12 mouse cellular contexts compared by ENCODE assay signal in the genomic region with DNA sequence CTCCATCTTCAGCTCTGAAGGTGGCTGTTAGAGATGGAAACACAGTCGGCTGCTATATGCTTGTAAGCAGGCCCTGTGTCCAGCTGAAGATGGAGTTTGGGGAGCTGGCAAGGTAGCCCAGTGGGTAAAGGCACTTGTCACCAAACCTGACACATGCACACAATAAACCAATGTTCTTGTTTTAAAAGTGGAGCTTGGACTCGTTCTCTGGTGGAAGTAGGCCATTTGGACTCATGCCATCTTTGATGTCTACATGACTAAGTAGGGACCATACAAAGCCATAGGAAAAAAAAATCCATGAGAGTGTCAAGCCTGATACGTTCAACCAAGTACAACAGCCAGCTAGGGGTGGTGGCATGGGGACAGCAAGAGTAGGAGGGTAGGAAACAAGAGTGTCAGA. TPM values are rescaled to one million over a fixed set of nuclear protein-coding genes. Genes with fewer than 3 reads are reported as not detected.
DNase-seq lines count a peak whose midpoint lies in the region; ATAC-seq and TF ChIP-seq lines count a peak whose summit lies in the region.
"Had no signal": no experiment of that assay in that cellular context is flagged by ENCODE, and none has a peak within 500 bp of the region (broad histone marks: within the 10 kb centered on the region; RNA-seq: fewer than 3 reads in every experiment).

No protein-coding gene starts in this region.

- ATAC-seq in forebrain, embryonic 13.5 days = peak; percentile 8
- no peak for ATAC-seq in forebrain, embryonic 11.5 days (replicated peaks; ENCODE audit: low FRiP score)
- peak; percentile 11; the same call in 1 of the 2 replicates for ATAC-seq in lung, embryonic 15.5 days (ENCODE audit: borderline replicate concordance, extremely low read depth, low FRiP score, low TSS enrichment)
- ATAC-seq in hindbrain, embryonic 16.5 days = no peak
- ATAC-seq in monocyte, adult 5-6 weeks (replicated peaks; ENCODE audit: insufficient number of reproducible peaks, low FRiP score, low TSS enrichment, poor library complexity, severe bottlenecking) = no peak

- no peak for TF ChIP-seq CTCF in brain, embryonic 14.5 days (IDR thresholded peaks at IDR 0.05; ENCODE audit: borderline replicate concordance, extremely low read depth, insufficient read depth, insufficient read length)

- 48% methylated on average over 3 of the region's 3 CpGs for WGBS in forebrain, embryonic 13.5 days
- WGBS in forebrain, embryonic 11.5 days = 74% methylated on average over 3 of the region's 3 CpGs
- WGBS in lung, embryonic 15.5 days = 41% methylated on average over 3 of the region's 3 CpGs
- WGBS in hindbrain, embryonic 16.5 days = 51% methylated on average over 3 of the region's 3 CpGs

- no peak for TF ChIP-seq POLR2A in brain, embryonic 14.5 days (IDR thresholded peaks at IDR 0.05; ENCODE audit: borderline replicate concordance, extremely low read depth, insufficient read depth, insufficient read length, poor library complexity, severe bottlenecking)

- 0 out of 2 replicates have a peak overlapping the region, but pooled peaks have one; percentile 30 for H3K9ac ChIP-seq in forebrain, embryonic 13.5 days
- H3K9ac ChIP-seq in forebrain, embryonic 11.5 days (ENCODE audit: low read length) = no peak overlapping the region
- no peak overlapping the region for H3K9ac ChIP-seq in lung, embryonic 15.5 days
- no peak overlapping the region for H3K9ac ChIP-seq in hindbrain, embryonic 16.5 days (ENCODE audit: low read depth, low read length)

- H3K27me3 ChIP-seq in forebrain, embryonic 13.5 days = no peaks in the 10 kb centered on the region
- H3K27me3 ChIP-seq in forebrain, embryonic 11.5 days (ENCODE audit: control insufficient read depth, insufficient read depth, low read length) = no peaks in the 10 kb centered on the region; the same call in 1 of the 2 replicates
- no peaks in the 10 kb centered on the region for H3K27me3 ChIP-seq in lung, embryonic 15.5 days
- H3K27me3 ChIP-seq in hindbrain, embryonic 16.5 days (replicated peaks; ENCODE audit: control insufficient read depth, insufficient read depth, low read length) = no peaks in the 10 kb centered on the region

- H3K4me2 ChIP-seq in forebrain, embryonic 13.5 days = peak overlapping the region; percentile 57
- no peak overlapping the region for H3K4me2 ChIP-seq in forebrain, embryonic 11.5 days (ENCODE audit: low read depth, low read length, severe bottlenecking)
- peak overlapping the region; percentile 30; the same call in 1 of the 2 replicates for H3K4me2 ChIP-seq in lung, embryonic 15.5 days
- H3K4me2 ChIP-seq in hindbrain, embryonic 16.5 days (ENCODE audit: low read length) = no peak overlapping the region; the same call in 1 of the 2 replicates

- H3K9me3 ChIP-seq in forebrain, embryonic 13.5 days (replicated peaks) = no peaks in the 10 kb centered on the region
- no peaks in the 10 kb centered on the region for H3K9me3 ChIP-seq in forebrain, embryonic 11.5 days (ENCODE audit: control insufficient read depth, low read length)
- H3K9me3 ChIP-seq in lung, embryonic 15.5 days = no peaks in the 10 kb centered on the region
- no peaks in the 10 kb centered on the region for H3K9me3 ChIP-seq in hindbrain, embryonic 16.5 days (ENCODE audit: control insufficient read depth, low read length)

- peak overlapping the region; percentile 78 for H3K27ac ChIP-seq in forebrain, embryonic 13.5 days
- H3K27ac ChIP-seq in forebrain, embryonic 11.5 days (ENCODE audit: low read depth, low read length) = no peak overlapping the region
- peak overlapping the region; percentile 61 for H3K27ac ChIP-seq in lung, embryonic 15.5 days
- H3K27ac ChIP-seq in hindbrain, embryonic 16.5 days (ENCODE audit: low read depth, low read length) = peak overlapping the region; percentile 21; the same call in 1 of the 2 replicates
- H3K27ac ChIP-seq: macrophage had no signal

- H3K4me1 ChIP-seq in forebrain, embryonic 13.5 days = peaks cover 20% of the 10 kb centered on the region
- H3K4me1 ChIP-seq in forebrain, embryonic 11.5 days (replicated peaks; ENCODE audit: control insufficient read depth, insufficient read depth, low read length) = no peaks in the 10 kb centered on the region
- H3K4me1 ChIP-seq in lung, embryonic 15.5 days = peaks cover 11% of the 10 kb centered on the region
- H3K4me1 ChIP-seq in hindbrain, embryonic 16.5 days (ENCODE audit: control insufficient read depth, insufficient read depth, low read depth, low read length) = no peaks in the 10 kb centered on the region

- H3K36me3 ChIP-seq in forebrain, embryonic 13.5 days (ENCODE audit: poor library complexity, severe bottlenecking) = no peaks in the 10 kb centered on the region
- H3K36me3 ChIP-seq in forebrain, embryonic 11.5 days (ENCODE audit: control insufficient read depth, insufficient read depth, low read length) = no peaks in the 10 kb centered on the region
- no peaks in the 10 kb centered on the region for H3K36me3 ChIP-seq in lung, embryonic 15.5 days
- H3K36me3 ChIP-seq in hindbrain, embryonic 16.5 days (ENCODE audit: control insufficient read depth, insufficient read depth, low read length) = no peaks in the 10 kb centered on the region

- 0 out of 2 replicates have a peak overlapping the region, but pooled peaks have one; percentile 4 for H3K4me3 ChIP-seq in forebrain, embryonic 13.5 days
- H3K4me3 ChIP-seq in forebrain, embryonic 11.5 days (ENCODE audit: low read depth, low read length) = no peak overlapping the region
- H3K4me3 ChIP-seq in lung, embryonic 15.5 days = peak overlapping the region; percentile 9; the same call in 1 of the 2 replicates
- H3K4me3 ChIP-seq in hindbrain, embryonic 16.5 days (ENCODE audit: low read length) = no peak overlapping the region

- no peak for DNase-seq in forebrain, embryonic 11.5 days (ENCODE audit: low spot score)
- no peak for DNase-seq in lung, adult 18-20 months
- DNase-seq in brain, embryonic 14.5 days (ENCODE audit: low read depth) = peak; percentile 92
- no peak for DNase-seq in adrenal gland, postnatal 4 days (ENCODE audit: low spot score in 2 of 2)
- DNase-seq: gastrocnemius, postnatal 25 days; heart, postnatal 14 days; thymus, postnatal 14 days had no signal

RNA-seq across cellular contexts. Expression of a gene that starts 2.4 kb away (rescaled TPM):
- polyA plus RNA-seq in forebrain, embryonic 13.5 days (2015; fragmentation: Nextera tagmentation; extraction: Ambion mirVana) = 12.4 and 16.1 TPM in 2 replicates
- 18.9 and 20.7 TPM in 2 replicates for polyA plus RNA-seq in forebrain, embryonic 11.5 days (2014; fragmentation: Nextera tagmentation; extraction: Ambion mirVana)
- polyA plus RNA-seq in lung, embryonic 15.5 days (2015; fragmentation: Nextera tagmentation; extraction: Ambion mirVana) = 18.2 and 19.5 TPM in 2 replicates
- 12.3 and 16.0 TPM in 2 replicates for polyA plus RNA-seq in brain, embryonic 14.5 days (2012; rRNA removed)
- polyA plus RNA-seq in hindbrain, embryonic 16.5 days (2015; fragmentation: Nextera tagmentation; extraction: Ambion mirVana) = 7.9 and 8.0 TPM in 2 replicates
- total RNA-seq in monocyte, adult 5-6 weeks (2017) = 1.1 TPM in 1 of 3 replicates, not detected in the others
- total RNA-seq in adrenal gland, postnatal 4 days (2021) = 10 to 100 TPM in 1 of 2 experiments, 1 to 10 TPM in 1; 9.8 to 16.6 TPM

Comparison
In these comparisons a context has a peak if more than half of its experiments do, and no peak if none do; other contexts are left out.
1. ATAC-seq: peak in forebrain, embryonic 13.5 days (single experiment) and lung, embryonic 15.5 days (single experiment); none in forebrain, embryonic 11.5 days (single experiment), hindbrain, embryonic 16.5 days (single experiment) and monocyte, adult 5-6 weeks (single experiment).
2. H3K4me2 ChIP-seq: peak in forebrain, embryonic 13.5 days (single experiment) and lung, embryonic 15.5 days (single experiment); none in forebrain, embryonic 11.5 days (single experiment) and hindbrain, embryonic 16.5 days (single experiment).
3. H3K4me3 ChIP-seq: peak in forebrain, embryonic 13.5 days (single experiment) and lung, embryonic 15.5 days (single experiment); none in forebrain, embryonic 11.5 days (single experiment) and hindbrain, embryonic 16.5 days (single experiment).